Mouse (Mus musculus) MEL (cell line): ENCODE measurements around the gene Kctd5. TPM values are rescaled to one million over a fixed set of nuclear protein-coding genes. Genes with fewer than 3 reads are reported as not detected.

ENCODE experiments used
- DNase-seq: peaks from one replicate; pipeline ENCODE4 v3.0.0; 2011; ENCODE audit warnings: low read depth, low spot score
- H3K27ac ChIP-seq: 2 replicates; pipeline ENCODE4 v1.5.1; 2012; ENCODE audit warnings: low read depth, mild to moderate bottlenecking, control low read depth, low read length, moderate library complexity; ENCODE audit not compliant: control insufficient read depth
- H3K27me3 ChIP-seq, 2 experiments: fragments of 150-350 bp in 1 of 2; sonication (generic) in 1 of 2; 2 replicates each; pipeline ENCODE4 v1.6.1; 2012; ENCODE audit warnings: low read length in 2 of 2, mild to moderate bottlenecking in 2 of 2, improper control_type of control experiment in 1 of 2, moderate library complexity in 1 of 2; ENCODE audit not compliant: insufficient read depth in 2 of 2, control insufficient read depth in 1 of 2
- H3K36me3 ChIP-seq, 2 experiments: 2 replicates each; pipeline ENCODE4 v1.6.1; 2012 to 2014; ENCODE audit warnings: low read length in 2 of 2, improper control_type of control experiment in 1 of 2, inconsistent platforms in 1 of 2, mild to moderate bottlenecking in 1 of 2; ENCODE audit not compliant: insufficient read depth in 2 of 2, control insufficient read depth in 1 of 2
- H3K4me1 ChIP-seq, 2 experiments: fragments of 150-350 bp in 1 of 2; sonication (generic) in 1 of 2; 2 replicates each; pipeline ENCODE4 v1.6.1; 2012; ENCODE audit warnings: low read length in 2 of 2, improper control_type of control experiment in 1 of 2, mild to moderate bottlenecking in 1 of 2; ENCODE audit not compliant: insufficient read depth in 2 of 2, control insufficient read depth in 1 of 2
- H3K4me3 ChIP-seq, 2 experiments: fragments of 150-350 bp in 1 of 2; sonication (generic) in 1 of 2; 2 replicates each; pipeline ENCODE4 v1.5.1; 2012; ENCODE audit warnings: low read depth in 2 of 2, low read length in 2 of 2, mild to moderate bottlenecking in 2 of 2, moderate library complexity in 2 of 2, control low read depth in 1 of 2, improper control_type of control experiment in 1 of 2; ENCODE audit not compliant: control insufficient read depth in 1 of 2, insufficient read depth in 1 of 2
- H3K79me2 ChIP-seq: 2 replicates; pipeline ENCODE4 v1.6.1; 2012; ENCODE audit warnings: mild to moderate bottlenecking, low read length, moderate library complexity; ENCODE audit not compliant: control insufficient read depth, poor library complexity, insufficient read depth
- H3K9ac ChIP-seq: 2 replicates; pipeline ENCODE4 v1.6.1; 2012; ENCODE audit warnings: low read depth, mild to moderate bottlenecking, control low read depth, low read length, moderate library complexity; ENCODE audit not compliant: control insufficient read depth, poor library complexity, severe bottlenecking
- H3K9me3 ChIP-seq: fragments of 150-350 bp; sonication (generic); replicated peaks from 2 replicates; pipeline ENCODE4 v1.6.1; 2012; ENCODE audit warnings: mild to moderate bottlenecking, low read length, improper control_type of control experiment, moderate library complexity; ENCODE audit not compliant: insufficient read depth
- CHD1 ChIP-seq: IDR thresholded peaks from 2 replicates; pipeline ENCODE4 v1.6.1; 2012; ENCODE audit warnings: low read depth, mild to moderate bottlenecking, inconsistent platforms, low read length, improper control_type of control experiment
- CHD2 ChIP-seq: IDR thresholded peaks from 2 replicates; pipeline ENCODE4 v1.6.1; 2011; ENCODE audit warnings: low read length, improper control_type of control experiment
- CTCF ChIP-seq, 3 experiments: IDR thresholded peaks in 2 of 3; conservative IDR thresholded peaks in 1 of 3; 2 replicates each; pipeline ENCODE4 v1.5.1; 2011 to 2012; ENCODE audit warnings: low read length in 3 of 3, low read depth in 2 of 3, mild to moderate bottlenecking in 2 of 3, improper control_type of control experiment in 1 of 3, inconsistent platforms in 1 of 3, mixed read lengths in 1 of 3, moderate library complexity in 1 of 3; ENCODE audit not compliant: control insufficient read depth in 1 of 3, insufficient read depth in 1 of 3, poor library complexity in 1 of 3, severe bottlenecking in 1 of 3
- ELF1 ChIP-seq: IDR thresholded peaks from 2 replicates; pipeline ENCODE4 v1.6.1; 2014; ENCODE audit warnings: low read depth, mild to moderate bottlenecking, inconsistent platforms, low read length, improper control_type of control experiment, moderate library complexity
- ETS1 ChIP-seq: IDR thresholded peaks from 2 replicates; pipeline ENCODE4 v1.6.1; 2012; ENCODE audit warnings: low read depth, mild to moderate bottlenecking, inconsistent platforms, low read length, improper control_type of control experiment, moderate library complexity
- GABPA ChIP-seq: IDR thresholded peaks from 2 replicates; pipeline ENCODE4 v1.6.1; 2012; ENCODE audit warnings: low read depth, mild to moderate bottlenecking, inconsistent platforms, low read length, improper control_type of control experiment, moderate library complexity
- HCFC1 ChIP-seq: IDR thresholded peaks from 2 replicates; pipeline ENCODE4 v1.6.1; 2012; ENCODE audit warnings: low read depth, mild to moderate bottlenecking, inconsistent platforms, low read length, improper control_type of control experiment, moderate library complexity
- MAZ ChIP-seq: IDR thresholded peaks from 2 replicates; pipeline ENCODE4 v1.6.1; 2012; ENCODE audit warnings: low read depth, mild to moderate bottlenecking, inconsistent platforms, low read length, improper control_type of control experiment
- MXI1 ChIP-seq: IDR thresholded peaks from 2 replicates; pipeline ENCODE4 v1.6.1; 2011; ENCODE audit warnings: mild to moderate bottlenecking, low read depth, low read length, improper control_type of control experiment
- MYC ChIP-seq: IDR thresholded peaks from 2 replicates; pipeline ENCODE4 v1.6.1; 2011; ENCODE audit warnings: low read depth, mild to moderate bottlenecking, low read length, improper control_type of control experiment, moderate library complexity
- NELFE ChIP-seq: IDR thresholded peaks from 2 replicates; pipeline ENCODE4 v1.6.1; 2011; ENCODE audit warnings: low read depth, low read length, improper control_type of control experiment
- NRF1 ChIP-seq: IDR thresholded peaks from 2 replicates; pipeline ENCODE4 v1.6.1; 2014; ENCODE audit warnings: low read depth, mild to moderate bottlenecking, inconsistent platforms, low read length, improper control_type of control experiment, moderate library complexity; ENCODE audit not compliant: poor library complexity, insufficient read depth, severe bottlenecking
- POLR2A ChIP-seq, 2 experiments: IDR thresholded peaks; 2 replicates each; pipeline ENCODE4 v1.6.1; 2011 to 2012; ENCODE audit warnings: low read length in 2 of 2, mild to moderate bottlenecking in 2 of 2, control low read depth in 1 of 2, improper control_type of control experiment in 1 of 2, low read depth in 1 of 2, moderate library complexity in 1 of 2; ENCODE audit not compliant: control insufficient read depth in 1 of 2, insufficient read depth in 1 of 2, poor library complexity in 1 of 2
- POLR2AphosphoS2 ChIP-seq: IDR thresholded peaks from 2 replicates; pipeline ENCODE4 v1.6.1; 2011; ENCODE audit warnings: low read length, improper control_type of control experiment
- POLR2AphosphoS5 ChIP-seq: IDR thresholded peaks from 2 replicates; pipeline ENCODE4 v1.6.1; 2012; ENCODE audit warnings: low read depth, borderline replicate concordance, mild to moderate bottlenecking, inconsistent platforms, low read length, moderate library complexity, mixed read lengths
- RCOR1 ChIP-seq: IDR thresholded peaks from 2 replicates; pipeline ENCODE4 v1.6.1; 2012; ENCODE audit warnings: low read depth, mild to moderate bottlenecking, inconsistent platforms, low read length, improper control_type of control experiment
- SIN3A ChIP-seq: IDR thresholded peaks from 2 replicates; pipeline ENCODE4 v1.6.1; 2012; ENCODE audit warnings: low read length, improper control_type of control experiment, inconsistent platforms
- TBP ChIP-seq: IDR thresholded peaks from 2 replicates; pipeline ENCODE4 v1.8.0; 2011; ENCODE audit warnings: low read depth, low read length, improper control_type of control experiment
- TCF12 ChIP-seq: IDR thresholded peaks from 2 replicates; pipeline ENCODE4 v1.6.1; 2014; ENCODE audit warnings: low read depth, mild to moderate bottlenecking, inconsistent platforms, low read length, improper control_type of control experiment, moderate library complexity
- UBTF ChIP-seq: IDR thresholded peaks from 2 replicates; pipeline ENCODE4 v1.6.1; 2012; ENCODE audit warnings: low read depth, mild to moderate bottlenecking, inconsistent platforms, low read length, improper control_type of control experiment, moderate library complexity, borderline replicate concordance; ENCODE audit not compliant: insufficient read depth
- USF2 ChIP-seq, 2 experiments: IDR thresholded peaks; 2 replicates each; pipeline ENCODE4 v1.6.1; 2011 to 2012; ENCODE audit warnings: improper control_type of control experiment in 2 of 2, low read length in 2 of 2, borderline replicate concordance in 1 of 2, inconsistent platforms in 1 of 2, low read depth in 1 of 2, mild to moderate bottlenecking in 1 of 2; ENCODE audit not compliant: insufficient read depth in 1 of 2
- ZC3H11A ChIP-seq: IDR thresholded peaks from 2 replicates; pipeline ENCODE4 v1.6.1; 2012; ENCODE audit warnings: low read depth, mild to moderate bottlenecking, inconsistent platforms, low read length, improper control_type of control experiment
- ZMIZ1 ChIP-seq: IDR thresholded peaks from 2 replicates; pipeline ENCODE4 v1.6.1; 2012; ENCODE audit warnings: low read depth, mild to moderate bottlenecking, inconsistent platforms, low read length, improper control_type of control experiment, moderate library complexity
- polyA plus RNA-seq, 2 experiments: library from polyadenylated mRNA; stranded (reverse) in 1 of 2; unstranded in 1 of 2; fragments of >175 nt in 1 of 2; fragments of >200 nt in 1 of 2; gene quantifications; 2 replicates each; pipeline versions ENCODE4 v1.2.1 to v1.2.4; 2012; ENCODE audit warnings: low replicate concordance in 2 of 2, low read depth in 1 of 2; ENCODE audit not compliant: insufficient read length in 2 of 2, insufficient read depth in 1 of 2, missing spikeins in 1 of 2
- total RNA-seq: library from RNA; depleted of rRNA; stranded (reverse); fragments of 300-350 nt; gene quantifications from 2 replicates; pipeline ENCODE4 v1.2.3, GENCODE M21; 2012; rRNA removed

Gene Kctd5
- total RNA-seq (19.3 and 20.2 TPM in 2 replicates), polyA plus RNA-seq (10 to 100 TPM in 1 of 2 experiments, not detected in 1; 33.2 TPM)

DNA sequence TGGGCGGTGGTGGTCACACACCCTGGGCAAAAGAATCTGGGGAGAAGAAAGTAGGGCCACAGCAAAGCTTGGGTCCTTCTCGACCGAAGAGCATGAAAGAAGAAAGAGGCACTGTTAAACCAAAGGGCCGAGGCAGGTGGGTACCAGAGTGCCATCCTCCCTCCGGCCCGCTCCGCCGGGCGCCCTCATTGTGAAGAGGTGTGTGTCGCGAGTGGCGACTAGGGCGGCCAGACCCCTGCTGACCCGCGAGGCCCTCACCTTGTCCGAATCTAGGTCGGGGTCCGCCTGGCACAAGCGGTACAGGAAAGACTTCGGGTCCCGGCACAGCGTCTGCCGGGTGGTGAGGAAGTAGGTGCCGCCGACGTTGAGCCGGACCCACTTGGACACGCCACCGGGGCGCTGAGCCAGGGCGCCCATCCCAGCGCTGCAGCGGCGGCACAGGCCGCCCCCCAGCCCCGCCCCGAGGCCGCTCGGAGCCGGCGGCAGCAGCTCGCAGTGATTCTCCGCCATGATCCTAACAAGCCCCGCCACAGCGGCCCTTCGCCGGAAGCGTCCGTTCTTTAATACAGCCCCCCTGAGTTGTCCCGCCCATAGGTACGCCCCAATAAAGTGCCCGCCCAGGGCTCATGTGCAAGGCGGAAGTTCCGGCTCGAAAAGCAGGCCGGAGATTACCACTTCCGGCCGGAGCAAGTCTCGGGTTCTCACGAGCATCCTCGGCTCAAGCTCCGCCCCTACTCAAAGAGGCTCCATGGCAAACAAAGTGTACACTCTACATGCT is at the start of gene Kctd5:
Kctd5 (minus strand) TSS at position 567 of the 778 bp plus-strand sequence.
- no peak for TF ChIP-seq CHD1
- peak; percentile 71; the same call in 1 of the 2 replicates for TF ChIP-seq MYC
- TF ChIP-seq ETS1: peak; percentile 56; the same call in 1 of the 2 replicates
- peak; percentile 94 for TF ChIP-seq HCFC1
- peak; percentile 85; the same call in 1 of the 2 replicates for TF ChIP-seq MXI1
- no peak for TF ChIP-seq GABPA
- TF ChIP-seq POLR2AphosphoS5: no peak
- TF ChIP-seq TCF12: peak; percentile 62
- TF ChIP-seq USF2 (IDR thresholded peaks at IDR 0.05; ENCODE audit: borderline replicate concordance in 1 of 2, insufficient read depth in 1 of 2, low read depth in 1 of 2, low read length in 2 of 2): no peak
- peak; percentile 95 for TF ChIP-seq NELFE
- TF ChIP-seq UBTF: peak; percentile 33; the same call in 1 of the 2 replicates
- TF ChIP-seq ZC3H11A: no peak
- TF ChIP-seq ELF1: peak; percentile 95
- TF ChIP-seq ZMIZ1: peak; percentile 78; the same call in 1 of the 2 replicates
- TF ChIP-seq CTCF (IDR thresholded peaks at IDR 0.05 in 2 of 3, conservative IDR thresholded peaks at IDR 0.05 in 1 of 3; ENCODE audit: control insufficient read depth in 1 of 3, insufficient read depth in 1 of 3, low read depth in 2 of 3, low read length in 3 of 3, poor library complexity in 1 of 3, severe bottlenecking in 1 of 3): no peak
- TF ChIP-seq POLR2A (IDR thresholded peaks at IDR 0.05; ENCODE audit: control insufficient read depth in 1 of 2, insufficient read depth in 1 of 2, low read depth in 1 of 2, low read length in 2 of 2, poor library complexity in 1 of 2): peak; percentile 86 to 89
- peak; percentile 89 for TF ChIP-seq POLR2AphosphoS2
- TF ChIP-seq MAZ: peak; percentile 88; the same call in 1 of the 2 replicates
- TF ChIP-seq RCOR1: peak; percentile 18; the same call in 1 of the 2 replicates
- TF ChIP-seq CHD2: peak; percentile 83
- peak; percentile 80 for TF ChIP-seq SIN3A
- TF ChIP-seq TBP: peak; percentile 90
- TF ChIP-seq NRF1: peak; percentile 31; the same call in 1 of the 2 replicates
- peak within 1 kb of the TSS; percentile 59 to 72 for H3K4me3 ChIP-seq
- peaks cover 15% of the 10 kb centered on the region for H3K79me2 ChIP-seq
- H3K27ac ChIP-seq: no peak within 1 kb of the TSS; the same call in 1 of the 2 replicates
- no peaks in the 10 kb centered on the region for H3K9me3 ChIP-seq
- H3K27me3 ChIP-seq: no peaks in the 10 kb centered on the region
- peak within 1 kb of the TSS; percentile 80 for H3K9ac ChIP-seq
- H3K36me3 ChIP-seq: peaks cover 0 to 8% of the 10 kb centered on the region in 2 experiments; a peak in 2 of 4 replicates
- peaks cover 2 to 4% of the 10 kb centered on the region in 2 experiments; a peak in 2 of 4 replicates for H3K4me1 ChIP-seq
- DNase-seq: peak; percentile 97
